Mouse (Mus musculus) hindbrain, postnatal 0 days (tissue): ENCODE measurements around the gene Tnpo3. TPM values are rescaled to one million over a fixed set of nuclear protein-coding genes. Genes with fewer than 3 reads are reported as not detected.

Experiments used
- ATAC-seq: fragments of 200-750 bp; cut with Nextera tagmentation; 2 replicates; pipeline ENCODE4 v1.8.0; 2017; ENCODE audit warnings: mild to moderate bottlenecking, moderate TSS enrichment, moderate library complexity
- DNase-seq: peaks from one replicate; pipeline ENCODE4 v3.0.0-alpha.2; 2015; ENCODE audit warnings: low spot score
- H3K27ac ChIP-seq: fragments of 300-500 bp; sonication (generic); 2 replicates; pipeline ENCODE4 v1.5.1; 2014; ENCODE audit warnings: mild to moderate bottlenecking
- H3K27me3 ChIP-seq: fragments of 300-500 bp; sonication (generic); 2 replicates; pipeline ENCODE4 v1.6.1; 2014; ENCODE audit warnings: low read length, mixed read lengths; ENCODE audit not compliant: insufficient read depth
- H3K36me3 ChIP-seq: fragments of 300-500 bp; sonication (generic); 2 replicates; pipeline ENCODE4 v1.6.1; 2014; ENCODE audit warnings: low read length, mixed read lengths; ENCODE audit not compliant: insufficient read depth
- H3K4me1 ChIP-seq: fragments of 300-500 bp; sonication (generic); 2 replicates; pipeline ENCODE4 v1.6.1; 2014; ENCODE audit warnings: antibody characterized with exemption, low read length, mixed read lengths; ENCODE audit not compliant: insufficient read depth
- H3K4me2 ChIP-seq: fragments of 300-500 bp; sonication (generic); 2 replicates; pipeline ENCODE4 v1.6.1; 2014; ENCODE audit warnings: low read depth, mild to moderate bottlenecking, low read length, moderate library complexity, mixed read lengths
- H3K4me3 ChIP-seq: fragments of 300-500 bp; sonication (generic); 2 replicates; pipeline ENCODE4 v1.5.1; 2014; ENCODE audit warnings: low read length
- H3K9ac ChIP-seq: fragments of 300-500 bp; sonication (generic); replicated peaks from 2 replicates; pipeline ENCODE4 v1.6.1; 2014; ENCODE audit warnings: mild to moderate bottlenecking, low read length, moderate library complexity, mixed read lengths
- H3K9me3 ChIP-seq: fragments of 300-500 bp; sonication (generic); 2 replicates; pipeline ENCODE4 v1.6.1; 2016; ENCODE audit warnings: low read length, mixed read lengths
- CTCF ChIP-seq: IDR thresholded peaks from 2 replicates; pipeline ENCODE4 v1.5.1; 2016; ENCODE audit warnings: antibody characterized with exemption, control low read depth, low read depth
- WGBS: fragments of 180-500 bp; shearing (Covaris S2); extraction: QIAGEN DNeasy Blood & Tissue Kit; methylation state at CpG from one replicate; pipeline ENCODE4 v1.1.7; 2014; 5-methylcytosine and 5-hydroxymethylcytosine counted together
- polyA plus RNA-seq: library from polyadenylated mRNA; unstranded; fragments of >200 nt; fragmentation: Nextera tagmentation; extraction: Ambion mirVana; gene quantifications from 2 replicates; pipeline ENCODE4 v1.2.1, GENCODE M21; 2015
- total RNA-seq: library from RNA; depleted of rRNA; stranded (reverse); fragments of >200 nt; gene quantifications from 2 replicates; pipeline ENCODE4 v1.2.3, GENCODE M21; 2014

Tnpo3 gene
- total and polyA plus RNA-seq, 2 experiments from 2014 or later = 57.3 to 79.2 TPM

DNA sequence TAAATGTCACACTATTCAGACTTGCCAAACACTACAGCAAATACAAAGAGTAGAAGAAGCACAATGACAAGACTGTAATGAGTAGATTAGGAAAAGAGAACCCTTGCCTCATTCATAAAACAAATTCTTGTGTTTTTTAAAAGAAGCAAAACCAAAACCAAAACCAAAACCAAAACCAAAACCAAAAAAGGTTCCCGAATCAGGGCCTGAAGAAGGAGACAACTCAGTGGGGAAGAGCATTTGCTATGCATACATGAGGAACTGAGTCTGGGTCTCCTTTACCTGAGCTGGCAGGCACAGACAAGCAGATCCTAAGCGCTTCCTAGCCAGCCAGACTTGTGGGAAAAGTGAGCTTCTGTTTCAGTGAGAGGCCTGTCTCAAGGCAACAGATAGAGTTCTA lies 52.6 kb downstream of the Tnpo3 start:
- H3K9ac ChIP-seq = no peak overlapping the region
- H3K27me3 ChIP-seq = no peaks in the 10 kb centered on the region
- peaks cover 49% of the 10 kb centered on the region for H3K36me3 ChIP-seq
- H3K4me1 ChIP-seq = no peaks in the 10 kb centered on the region
- no peak overlapping the region for H3K27ac ChIP-seq
- DNase-seq (no peak), ATAC-seq (no peak)
- 95% methylated on average over 2 of the region's 2 CpGs for WGBS
- H3K4me2 ChIP-seq = no peak overlapping the region
- no peak overlapping the region for H3K4me3 ChIP-seq
- no peaks in the 10 kb centered on the region for H3K9me3 ChIP-seq
- no peak for TF ChIP-seq CTCF

DNA sequence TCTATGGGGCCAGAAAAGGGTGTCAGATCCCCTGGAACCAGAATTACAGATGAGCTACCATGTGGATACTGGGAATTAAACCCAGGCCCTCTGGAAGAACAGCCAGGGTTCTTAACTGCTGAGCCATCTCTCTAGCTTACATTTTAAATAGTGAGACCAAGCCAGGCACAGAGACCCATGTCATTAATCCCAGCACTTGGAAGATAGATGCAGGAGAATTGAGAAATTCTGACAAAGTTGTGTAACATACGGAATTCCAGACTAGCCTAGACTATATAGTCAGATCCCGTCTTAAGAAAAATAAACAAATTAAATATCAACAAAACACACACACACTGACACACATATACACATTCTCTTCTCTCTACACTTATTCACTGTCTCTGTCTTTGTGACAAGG lies 57.2 kb downstream of the Tnpo3 start:
- Histone ChIP-seq H3K4me1 (no peaks in the 10 kb centered on the region), H3K4me3 (no peak overlapping the region), H3K4me2 (no peak overlapping the region), H3K36me3 (peaks cover 41% of the 10 kb centered on the region), H3K27me3 (no peaks in the 10 kb centered on the region), H3K27ac (no peak overlapping the region), H3K9ac (no peak overlapping the region), H3K9me3 (no peaks in the 10 kb centered on the region)
- DNase-seq (no peak), ATAC-seq (no peak)
- 97% methylated on average over 2 of the region's 2 CpGs for WGBS
- TF ChIP-seq CTCF = no peak

DNA sequence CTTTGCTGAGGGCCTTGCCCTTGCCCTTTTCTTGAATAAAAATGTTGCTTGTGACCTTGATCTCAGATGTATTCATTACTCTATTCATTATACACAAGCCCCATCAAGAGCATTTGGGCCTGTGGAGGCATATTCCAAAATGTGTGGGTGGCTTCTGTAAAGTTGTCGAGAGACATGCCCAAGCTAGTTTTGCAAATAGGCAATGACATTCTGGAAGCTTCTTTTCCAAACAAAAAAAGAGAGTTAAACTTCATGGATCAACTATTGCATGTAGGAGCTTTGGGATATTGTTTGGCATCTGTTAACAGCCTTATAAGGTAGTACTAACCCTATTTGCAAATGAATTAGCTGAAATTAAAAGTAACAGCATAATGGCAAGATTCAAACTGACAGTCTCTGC lies 61.6 kb downstream of the Tnpo3 start:
- Histone ChIP-seq H3K27me3 (no peaks in the 10 kb centered on the region), H3K4me3 (no peak overlapping the region), H3K9ac (no peak overlapping the region), H3K9me3 (no peaks in the 10 kb centered on the region), H3K4me2 (no peak overlapping the region), H3K4me1 (no peaks in the 10 kb centered on the region), H3K36me3 (peaks cover 43% of the 10 kb centered on the region), H3K27ac (no peak overlapping the region)
- no peak for TF ChIP-seq CTCF
- 89% methylated on average over 1 of the region's 1 CpGs for WGBS
- no peak for ATAC-seq
- no peak for DNase-seq

DNA sequence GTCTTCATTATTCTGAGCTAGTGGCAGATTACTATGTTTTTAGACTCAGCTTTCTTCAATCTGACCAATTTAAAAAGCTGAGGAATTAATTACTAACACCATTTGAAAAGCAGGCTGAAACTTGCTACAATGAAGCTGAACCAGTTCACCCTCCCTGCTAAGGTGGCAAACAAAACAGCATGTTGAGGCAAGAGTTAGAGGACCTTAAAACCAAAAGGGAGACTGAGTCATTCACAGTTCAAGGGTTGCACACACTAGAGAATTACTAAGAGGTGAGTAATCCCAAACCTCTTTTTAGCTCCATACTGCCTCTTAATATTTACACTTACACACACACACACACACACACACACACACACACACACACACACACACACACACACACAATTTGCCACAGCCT lies 62.1 kb downstream of the Tnpo3 start:
- H3K4me1 ChIP-seq = no peaks in the 10 kb centered on the region
- no peak overlapping the region for H3K9ac ChIP-seq
- no peak for ATAC-seq
- no peak overlapping the region for H3K4me2 ChIP-seq
- H3K27me3 ChIP-seq = no peaks in the 10 kb centered on the region
- no peak for DNase-seq
- no peak overlapping the region for H3K27ac ChIP-seq
- H3K4me3 ChIP-seq = no peak overlapping the region
- no peaks in the 10 kb centered on the region for H3K9me3 ChIP-seq
- peaks cover 48% of the 10 kb centered on the region for H3K36me3 ChIP-seq
- no peak for TF ChIP-seq CTCF

DNA sequence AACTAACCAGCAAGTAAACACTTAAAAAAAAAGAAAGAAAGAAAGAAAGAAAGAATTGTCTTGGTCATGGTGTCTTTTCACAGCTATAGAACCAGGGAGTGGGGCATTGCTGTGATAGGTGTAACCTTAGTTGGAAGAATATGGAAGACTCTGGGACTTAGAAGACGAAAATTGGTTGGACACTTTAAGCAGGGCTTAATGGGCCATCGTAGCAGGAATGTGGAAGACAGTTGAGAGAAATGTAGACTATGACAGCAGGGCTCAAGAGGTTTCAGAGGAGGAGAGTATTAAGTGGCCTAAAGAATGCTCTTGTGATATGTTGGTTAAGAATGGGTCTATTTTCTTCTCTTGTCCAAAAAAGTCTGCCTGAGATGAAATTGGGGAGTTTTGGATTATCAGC lies 64.1 kb downstream of the Tnpo3 start:
- 98% methylated on average over 2 of the region's 2 CpGs for WGBS
- Histone ChIP-seq H3K27ac (no peak overlapping the region), H3K27me3 (no peaks in the 10 kb centered on the region), H3K4me3 (no peak overlapping the region), H3K9ac (no peak overlapping the region), H3K4me2 (no peak overlapping the region), H3K36me3 (peaks cover 45% of the 10 kb centered on the region), H3K9me3 (no peaks in the 10 kb centered on the region), H3K4me1 (no peaks in the 10 kb centered on the region)
- no peak for TF ChIP-seq CTCF
- DNase-seq (no peak), ATAC-seq (no peak)

DNA sequence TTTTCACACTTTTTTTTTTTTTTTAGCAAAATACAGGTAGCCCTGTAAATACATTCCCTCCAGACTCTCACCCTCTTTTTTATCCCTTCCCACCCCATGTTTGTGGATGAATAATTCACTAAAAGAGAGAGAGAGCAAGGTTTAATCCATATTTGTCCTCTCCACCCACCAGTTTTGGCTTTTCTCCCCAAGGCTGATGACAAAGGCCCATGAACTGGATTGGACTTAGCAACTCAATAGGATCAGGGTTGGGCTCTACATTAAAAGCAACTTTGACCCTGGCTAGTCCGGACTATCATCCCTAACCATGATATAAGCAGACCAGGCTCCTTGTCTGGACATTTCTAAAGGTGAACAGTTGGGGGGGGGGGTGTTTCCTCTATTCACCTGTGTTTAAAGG lies 68.7 kb downstream of the Tnpo3 start:
- no peak overlapping the region for H3K4me2 ChIP-seq
- H3K27me3 ChIP-seq = no peaks in the 10 kb centered on the region
- H3K27ac ChIP-seq = no peak overlapping the region
- no peaks in the 10 kb centered on the region for H3K4me1 ChIP-seq
- H3K4me3 ChIP-seq = no peak overlapping the region
- peaks cover 42% of the 10 kb centered on the region for H3K36me3 ChIP-seq
- TF ChIP-seq CTCF = no peak
- 94% methylated on average over 1 of the region's 1 CpGs for WGBS
- ATAC-seq = no peak
- no peak for DNase-seq
- no peak overlapping the region for H3K9ac ChIP-seq
- H3K9me3 ChIP-seq = no peaks in the 10 kb centered on the region

DNA sequence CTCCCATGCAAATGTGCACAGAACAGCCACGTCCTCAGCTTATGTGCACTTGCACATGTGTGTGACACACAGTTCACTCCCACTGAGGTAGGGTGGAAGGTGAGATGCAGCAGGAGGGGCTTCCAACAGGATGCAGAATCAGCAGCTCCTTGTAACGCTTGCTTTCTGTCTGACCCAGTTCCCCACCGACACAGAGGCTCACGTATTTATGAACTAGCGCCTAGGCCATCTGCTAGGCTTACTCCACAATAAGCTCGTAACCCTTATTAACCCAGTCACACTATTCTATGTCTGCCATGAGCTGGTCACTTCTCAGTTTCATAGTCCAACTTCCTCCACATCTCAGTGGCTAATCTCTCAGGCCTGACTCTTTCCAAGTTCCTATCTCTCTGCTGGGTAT lies 69.5 kb downstream of the Tnpo3 start:
- H3K4me3 ChIP-seq = no peak overlapping the region
- no peak for DNase-seq
- ATAC-seq = no peak
- no peak for TF ChIP-seq CTCF
- no peak overlapping the region for H3K27ac ChIP-seq
- 76% methylated on average over 6 of the region's 6 CpGs for WGBS
- H3K36me3 ChIP-seq = peaks cover 35% of the 10 kb centered on the region
- H3K4me2 ChIP-seq = no peak overlapping the region
- H3K9me3 ChIP-seq = no peaks in the 10 kb centered on the region
- no peak overlapping the region for H3K9ac ChIP-seq
- no peaks in the 10 kb centered on the region for H3K27me3 ChIP-seq
- no peaks in the 10 kb centered on the region for H3K4me1 ChIP-seq
